Mouse (Mus musculus): ENCODE results near the gene Prdx5. TPM values are rescaled to one million over a fixed set of nuclear protein-coding genes. Genes with fewer than 3 reads are reported as not detected.

Prdx5 gene
- polyA plus RNA-seq, 1 experiment from 2014 or later, result 200 TPM

GRCm38 (mm10) chr19:6933436-6934194, 23.7 kb upstream of the Prdx5 start:
- H3K9ac ChIP-seq, result peak overlapping the region; percentile 56
- H3K4me3 ChIP-seq, result peak overlapping the region; percentile 32
- H3K36me3 ChIP-seq, result no peaks in the 10 kb centered on the region
- peaks cover 17% of the 10 kb centered on the region for H3K4me1 ChIP-seq
- 6% methylated on average over 56 of the region's 58 CpGs for WGBS
- H3K27ac ChIP-seq, result no peak overlapping the region
- peak overlapping the region; percentile 54 for H3K4me2 ChIP-seq (replicated peaks)
- no peaks in the 10 kb centered on the region for H3K9me3 ChIP-seq (replicated peaks)
- ATAC-seq (ENCODE audit: low FRiP score), result peak; percentile 49
- peaks cover 78% of the 10 kb centered on the region for H3K27me3 ChIP-seq

- H3K4me1 ChIP-seq, result peaks cover 15% of the 10 kb centered on the region
- WGBS, result 18% methylated on average over 4 of the region's 4 CpGs
- H3K27ac ChIP-seq, result no peak overlapping the region
- no peaks in the 10 kb centered on the region for H3K36me3 ChIP-seq
- no peak for ATAC-seq (ENCODE audit: low FRiP score)
- H3K9ac ChIP-seq, result no peak overlapping the region
- H3K27me3 ChIP-seq, result peaks cover 82% of the 10 kb centered on the region
- H3K9me3 ChIP-seq (replicated peaks), result no peaks in the 10 kb centered on the region
- H3K4me3 ChIP-seq, result 0 out of 2 replicates have a peak overlapping the region, but pooled peaks have one; percentile 32
- H3K4me2 ChIP-seq (replicated peaks), result no peak overlapping the region
These were observed 23.2 kb upstream of the Prdx5 start for GRCm38 (mm10) chr19:6933102-6933435.

GRCm38 (mm10) chr19:6932018-6932417, 22.1 kb upstream of the Prdx5 start:
- H3K36me3 ChIP-seq, result no peaks in the 10 kb centered on the region
- peaks cover 14% of the 10 kb centered on the region for H3K4me1 ChIP-seq
- WGBS, result 43% methylated on average over 1 of the region's 1 CpGs
- no peak overlapping the region for H3K4me3 ChIP-seq
- H3K9ac ChIP-seq, result no peak overlapping the region
- no peak overlapping the region for H3K27ac ChIP-seq
- no peak for ATAC-seq (ENCODE audit: low FRiP score)
- H3K4me2 ChIP-seq (replicated peaks), result no peak overlapping the region
- H3K9me3 ChIP-seq (replicated peaks), result no peaks in the 10 kb centered on the region
- H3K27me3 ChIP-seq, result peaks cover 92% of the 10 kb centered on the region

GRCm38 (mm10) chr19:6931002-6931401, 21.1 kb upstream of the Prdx5 start:
- Histone ChIP-seq H3K4me2 (replicated peaks) (no peak overlapping the region), H3K27ac (no peak overlapping the region), H3K9ac (no peak overlapping the region), H3K36me3 (no peaks in the 10 kb centered on the region), H3K4me3 (no peak overlapping the region), H3K9me3 (replicated peaks) (no peaks in the 10 kb centered on the region), H3K4me1 (peaks cover 21% of the 10 kb centered on the region), H3K27me3 (peaks cover 97% of the 10 kb centered on the region)
- 0% methylated on average over 2 of the region's 2 CpGs for WGBS
- no peak for ATAC-seq (ENCODE audit: low FRiP score)

- Histone ChIP-seq H3K27ac (no peak overlapping the region), H3K9ac (no peak overlapping the region), H3K9me3 (replicated peaks) (no peaks in the 10 kb centered on the region), H3K4me3 (no peak overlapping the region), H3K27me3 (peaks cover 95% of the 10 kb centered on the region), H3K36me3 (no peaks in the 10 kb centered on the region), H3K4me1 (peaks cover 17% of the 10 kb centered on the region), H3K4me2 (replicated peaks) (no peak overlapping the region)
- ATAC-seq (ENCODE audit: low FRiP score), result no peak
- 14% methylated on average over 9 of the region's 9 CpGs for WGBS
These were observed 18.2 kb upstream of the Prdx5 start for GRCm38 (mm10) chr19:6928080-6928479.

GRCm38 (mm10) chr19:6926559-6927255, 16.8 kb upstream of the Prdx5 start:
- peaks cover 90% of the 10 kb centered on the region for H3K27me3 ChIP-seq
- H3K9me3 ChIP-seq (replicated peaks), result no peaks in the 10 kb centered on the region
- H3K27ac ChIP-seq, result no peak overlapping the region
- H3K4me1 ChIP-seq, result peaks cover 25% of the 10 kb centered on the region
- H3K4me2 ChIP-seq (replicated peaks), result peak overlapping the region; percentile 38
- no peaks in the 10 kb centered on the region for H3K36me3 ChIP-seq
- 12% methylated on average over 26 of the region's 26 CpGs for WGBS
- no peak for ATAC-seq (ENCODE audit: low FRiP score)
- H3K9ac ChIP-seq, result no peak overlapping the region
- peak overlapping the region; percentile 22 for H3K4me3 ChIP-seq

- ATAC-seq (ENCODE audit: low FRiP score), result no peak
- no peak overlapping the region for H3K9ac ChIP-seq
- H3K27ac ChIP-seq, result no peak overlapping the region
- H3K4me3 ChIP-seq, result 0 out of 2 replicates have a peak overlapping the region, but pooled peaks have one; percentile 7
- peaks cover 80% of the 10 kb centered on the region for H3K27me3 ChIP-seq
- H3K9me3 ChIP-seq (replicated peaks), result no peaks in the 10 kb centered on the region
- WGBS, result 3% methylated on average over 36 of the region's 40 CpGs
- no peak overlapping the region for H3K4me2 ChIP-seq (replicated peaks)
- H3K4me1 ChIP-seq, result peaks cover 28% of the 10 kb centered on the region
- no peaks in the 10 kb centered on the region for H3K36me3 ChIP-seq
These were observed 15.9 kb upstream of the Prdx5 start for GRCm38 (mm10) chr19:6925611-6926329.

- 0 out of 2 replicates have a peak within 1 kb of the TSS, but pooled peaks have one; percentile 13 for H3K4me2 ChIP-seq (replicated peaks)
- peaks cover 75% of the 10 kb centered on the region for H3K27me3 ChIP-seq
- no peaks in the 10 kb centered on the region for H3K36me3 ChIP-seq
- H3K9ac ChIP-seq, result no peak within 1 kb of the TSS
- WGBS, result 2% methylated on average over 9 of the region's 9 CpGs
- ATAC-seq (ENCODE audit: low FRiP score), result no peak
- 0 out of 2 replicates have a peak within 1 kb of the TSS, but pooled peaks have one; percentile 7 for H3K4me3 ChIP-seq
- peaks cover 33% of the 10 kb centered on the region for H3K4me1 ChIP-seq
- H3K27ac ChIP-seq, result no peak within 1 kb of the TSS
- no peaks in the 10 kb centered on the region for H3K9me3 ChIP-seq (replicated peaks)
These were observed 15.3 kb upstream of the Prdx5 start, which contains the start of gene Catsperz for GRCm38 (mm10) chr19:6925307-6925573. TSS of gene Catsperz (minus strand) at chr19:6925380.

GRCm38 (mm10) chr19:6924461-6925306, 14.8 kb upstream of the Prdx5 start:
- Histone ChIP-seq H3K9me3 (replicated peaks) (no peaks in the 10 kb centered on the region), H3K36me3 (no peaks in the 10 kb centered on the region), H3K9ac (no peak overlapping the region), H3K27ac (no peak overlapping the region), H3K4me1 (peaks cover 38% of the 10 kb centered on the region), H3K4me3 (no peak overlapping the region), H3K27me3 (peaks cover 71% of the 10 kb centered on the region), H3K4me2 (replicated peaks) (0 out of 2 replicates have a peak overlapping the region, but pooled peaks have one; percentile 13)
- ATAC-seq (ENCODE audit: low FRiP score), result no peak
- WGBS, result 4% methylated on average over 39 of the region's 39 CpGs

GRCm38 (mm10) chr19:6922901-6923735, 13.2 kb upstream of the Prdx5 start:
- Histone ChIP-seq H3K36me3 (peaks cover 6% of the 10 kb centered on the region; the same call in 1 of the 2 replicates), H3K9ac (no peak overlapping the region), H3K9me3 (replicated peaks) (no peaks in the 10 kb centered on the region), H3K4me3 (0 out of 2 replicates have a peak overlapping the region, but pooled peaks have one; percentile 88), H3K27me3 (peaks cover 57% of the 10 kb centered on the region), H3K4me2 (replicated peaks) (no peak overlapping the region; the same call in 1 of the 2 replicates), H3K27ac (no peak overlapping the region), H3K4me1 (peaks cover 41% of the 10 kb centered on the region)
- ATAC-seq (ENCODE audit: low FRiP score), result no peak
- WGBS, result 60% methylated on average over 6 of the region's 6 CpGs

All from hindbrain, embryonic 12.5 days (tissue).